Mouse (Mus musculus) liver, adult 2 months (tissue): ENCODE results near the gene Arhgef15.

Experiments
- CTCF ChIP-seq: fragments of 200-500 bp; IDR thresholded peaks from 2 replicates; pipeline ENCODE4 v1.5.1; 2011; ENCODE audit warnings: low read depth, low read length, control low read depth
- POLR2A ChIP-seq: fragments of 200-500 bp; IDR thresholded peaks from 2 replicates; pipeline ENCODE4 v1.6.1; 2011; ENCODE audit warnings: low read length, control low read depth; ENCODE audit not compliant: insufficient read depth; ENCODE audit errors: extremely low read depth

DNA sequence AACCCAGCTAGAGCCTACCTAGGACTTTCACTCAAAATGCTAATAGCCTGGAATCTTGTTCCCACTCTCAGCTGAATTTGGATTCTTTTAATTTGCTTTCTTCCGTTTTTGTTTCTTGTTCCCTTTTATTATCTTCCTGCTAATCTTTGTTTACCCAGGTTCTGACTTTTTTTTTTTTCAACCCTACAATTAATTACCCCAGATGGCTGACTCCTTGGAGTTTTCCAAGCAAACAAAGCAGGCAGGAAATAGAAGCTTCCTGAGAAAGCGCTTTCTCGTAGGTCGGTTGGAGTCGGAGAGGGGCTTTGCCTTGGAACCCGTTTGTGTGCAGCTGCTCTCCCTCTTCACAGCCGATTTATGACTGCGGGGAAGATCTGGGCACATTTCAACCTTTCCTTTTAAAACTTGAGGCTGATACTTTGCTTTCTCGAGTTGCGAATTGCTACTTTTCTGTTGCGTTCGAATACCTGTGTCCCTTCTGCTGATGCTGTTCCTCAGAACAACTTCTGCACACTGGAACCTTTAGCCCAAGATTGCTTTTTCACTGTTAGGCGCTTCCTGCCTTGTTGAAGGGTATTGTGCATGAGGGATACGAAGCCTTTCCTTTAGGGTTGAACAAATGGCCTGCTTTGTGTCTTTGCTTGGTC lies 45.6 kb downstream of the Arhgef15 start:
- TF ChIP-seq CTCF (no peak), POLR2A (no peak)
